Mouse (Mus musculus) G1E (cell line): ENCODE data around the gene March5. TPM values are rescaled to one million over a fixed set of nuclear protein-coding genes. Genes with fewer than 3 reads are reported as not detected.

ENCODE experiments used
- ATAC-seq: 2 replicates; pipeline ENCODE4 v1.8.0; 2016; ENCODE audit warnings: mild to moderate bottlenecking; ENCODE audit not compliant: insufficient number of reproducible peaks, poor library complexity, low FRiP score, severe bottlenecking; ENCODE audit errors: extremely low read depth
- DNase-seq: peaks from one replicate; pipeline ENCODE4 v3.0.0; 2012; ENCODE audit warnings: low spot score
- H3K27me3 ChIP-seq: 2 replicates; pipeline ENCODE4 v1.6.1; 2012; ENCODE audit warnings: mild to moderate bottlenecking, low read length, inconsistent platforms; ENCODE audit not compliant: insufficient read depth
- H3K36me3 ChIP-seq: replicated peaks from 2 replicates; pipeline ENCODE3; 2012; ENCODE audit warnings: mild to moderate bottlenecking, inconsistent platforms
- H3K4me1 ChIP-seq: 2 replicates; pipeline ENCODE4 v1.6.1; 2012; ENCODE audit warnings: low read depth, low read length, inconsistent platforms, mixed read lengths; ENCODE audit not compliant: insufficient read depth
- H3K4me3 ChIP-seq: 2 replicates; pipeline ENCODE4 v1.5.1; 2012; ENCODE audit warnings: low read depth, mild to moderate bottlenecking, inconsistent platforms, low read length, moderate library complexity, mixed read lengths
- H3K9me3 ChIP-seq: replicated peaks from 2 replicates; pipeline ENCODE4 v1.6.1; 2012; ENCODE audit warnings: inconsistent platforms
- CTCF ChIP-seq: IDR thresholded peaks from 2 replicates; pipeline ENCODE4 v1.5.1; 2012; ENCODE audit warnings: low read depth, low read length, inconsistent platforms, mixed read lengths
- GATA1 ChIP-seq: IDR thresholded peaks from 2 replicates; pipeline ENCODE4 v1.6.1; 2012; ENCODE audit warnings: borderline replicate concordance, low read length, inconsistent platforms, mixed read lengths
- GATA2 ChIP-seq: IDR thresholded peaks from 2 replicates; pipeline ENCODE4 v1.6.1; 2012; ENCODE audit warnings: low read depth, low read length, inconsistent platforms, borderline replicate concordance
- POLR2AphosphoS5 ChIP-seq: IDR thresholded peaks from 2 replicates; pipeline ENCODE4 v1.6.1; 2012; ENCODE audit warnings: low read depth, low read length, inconsistent platforms; ENCODE audit not compliant: insufficient replicate concordance
- TAL1 ChIP-seq: conservative IDR thresholded peaks from 2 replicates; pipeline ENCODE4 v1.6.1; 2012; ENCODE audit warnings: low read depth, low read length, inconsistent platforms, mixed read lengths
- polyA plus RNA-seq: library from polyadenylated mRNA; stranded (reverse); fragments of >175 nt; gene quantifications from 2 replicates; pipeline ENCODE4 v1.2.3, GENCODE M21; 2012
- total RNA-seq, 2 experiments: library from RNA; stranded (forward) in 1 of 2; stranded (reverse) in 1 of 2; fragments of 200-1000 nt in 1 of 2; fragments of >200 nt in 1 of 2; fragmentation: Nextera tagmentation in 1 of 2; gene quantifications; 2 replicates each; pipeline ENCODE4 v1.2.3; 2014 to 2017

The March5 gene
- total and polyA plus RNA-seq, 3 experiments, result 64.5 to 131 (median 129) TPM

- no peaks in the 10 kb centered on the region for H3K9me3 ChIP-seq
- TF ChIP-seq CTCF, result no peak
- TF ChIP-seq TAL1, result no peak
- TF ChIP-seq POLR2AphosphoS5, result no peak
- TF ChIP-seq GATA1, result no peak
- TF ChIP-seq GATA2, result no peak
- peaks cover 57% of the 10 kb centered on the region for H3K4me1 ChIP-seq
- H3K27me3 ChIP-seq, result peaks cover 8% of the 10 kb centered on the region
- H3K36me3 ChIP-seq, result no peaks in the 10 kb centered on the region
- ATAC-seq (peak; percentile 54), DNase-seq (peak; percentile 71)
- peak overlapping the region; percentile 86 for H3K4me3 ChIP-seq
Measured at GRCm38 (mm10) chr19:37174716-37175435, 32.5 kb upstream of the March5 start.

- Histone ChIP-seq H3K36me3 (no peaks in the 10 kb centered on the region), H3K27me3 (peaks cover 8% of the 10 kb centered on the region), H3K9me3 (no peaks in the 10 kb centered on the region), H3K4me3 (peak overlapping the region; percentile 86), H3K4me1 (peaks cover 52% of the 10 kb centered on the region)
- peak; percentile 5 for DNase-seq
- TF ChIP-seq CTCF (no peak), POLR2AphosphoS5 (no peak), GATA1 (no peak), GATA2 (no peak), TAL1 (no peak)
- no peak for ATAC-seq
Measured at GRCm38 (mm10) chr19:37175436-37175805, 31.9 kb upstream of the March5 start.

GRCm38 (mm10) chr19:37175919-37176318 lies 31.4 kb upstream of the March5 start:
- Histone ChIP-seq H3K27me3 (peaks cover 8% of the 10 kb centered on the region), H3K9me3 (no peaks in the 10 kb centered on the region), H3K36me3 (no peaks in the 10 kb centered on the region), H3K4me1 (peaks cover 50% of the 10 kb centered on the region), H3K4me3 (peak overlapping the region; percentile 86; the same call in 1 of the 2 replicates)
- ATAC-seq (no peak), DNase-seq (no peak)
- no peak for TF ChIP-seq CTCF
- TF ChIP-seq GATA1, result no peak
- TF ChIP-seq TAL1, result no peak
- TF ChIP-seq GATA2, result no peak
- TF ChIP-seq POLR2AphosphoS5, result no peak

- ATAC-seq (no peak), DNase-seq (no peak)
- Histone ChIP-seq H3K4me1 (peaks cover 49% of the 10 kb centered on the region), H3K4me3 (no peak overlapping the region), H3K27me3 (peaks cover 8% of the 10 kb centered on the region), H3K9me3 (no peaks in the 10 kb centered on the region), H3K36me3 (no peaks in the 10 kb centered on the region)
- TF ChIP-seq GATA1, result no peak
- TF ChIP-seq CTCF, result no peak
- TF ChIP-seq POLR2AphosphoS5, result no peak
- no peak for TF ChIP-seq GATA2
- TF ChIP-seq TAL1, result no peak
Measured at GRCm38 (mm10) chr19:37176879-37177462, 30.4 kb upstream of the March5 start.

- Histone ChIP-seq H3K4me3 (peak overlapping the region; percentile 10; the same call in 1 of the 2 replicates), H3K4me1 (peaks cover 39% of the 10 kb centered on the region), H3K36me3 (no peaks in the 10 kb centered on the region), H3K27me3 (peaks cover 8% of the 10 kb centered on the region), H3K9me3 (no peaks in the 10 kb centered on the region)
- TF ChIP-seq POLR2AphosphoS5 (no peak), GATA2 (no peak), GATA1 (no peak), TAL1 (no peak)
- ATAC-seq (no peak), DNase-seq (peak; percentile 13)
Measured at GRCm38 (mm10) chr19:37177819-37178708, 29.3 kb upstream of the March5 start.
